Mouse (Mus musculus) neural tube, postnatal 0 days (tissue): Measurements from ENCODE around the gene Vmn2r37. TPM values are rescaled to one million over a fixed set of nuclear protein-coding genes. Genes with fewer than 3 reads are reported as not detected.

Experiments
- polyA plus RNA-seq: library from polyadenylated mRNA; unstranded; fragments of >200 nt; fragmentation: Nextera tagmentation; extraction: Ambion mirVana; gene quantifications from 2 replicates; pipeline ENCODE4 v1.2.1, GENCODE M21; 2015

The Vmn2r37 gene
- polyA plus RNA-seq, result not detected in 2 replicates

GRCm38 (mm10) chr7:9223553-9223952 lies at the start of gene Vmn2r37:
Vmn2r37 (minus strand) TSS chr7:9223653.

Other genes with a start within 250 kb of the Vmn2r37 start
- not detected in 2 replicates for gene Vmn2r39, start 192.9 kb downstream of the Vmn2r37 start, polyA plus RNA-seq
- gene Vmn2r38, start 125.8 kb downstream of the Vmn2r37 start, polyA plus RNA-seq, result not detected in 2 replicates